Mouse (Mus musculus): Measurements from ENCODE around the gene Mmp9.

GRCm38 (mm10) chr2:164957548-164958315, 17.2 kb downstream of the Mmp9 start:
- no peak for TF ChIP-seq POLR2A (IDR thresholded peaks at IDR 0.05; ENCODE audit: insufficient read depth, low read length)
- TF ChIP-seq CTCF (IDR thresholded peaks at IDR 0.05; ENCODE audit: low read depth, low read length), result peak; percentile 42
- TF ChIP-seq EP300 (IDR thresholded peaks at IDR 0.05; ENCODE audit: insufficient read depth, low read depth, low read length), result no peak

Measured in ES-Bruce4 (cell line).